Mouse (Mus musculus): ENCODE measurements around the gene Top2a.

DNA sequence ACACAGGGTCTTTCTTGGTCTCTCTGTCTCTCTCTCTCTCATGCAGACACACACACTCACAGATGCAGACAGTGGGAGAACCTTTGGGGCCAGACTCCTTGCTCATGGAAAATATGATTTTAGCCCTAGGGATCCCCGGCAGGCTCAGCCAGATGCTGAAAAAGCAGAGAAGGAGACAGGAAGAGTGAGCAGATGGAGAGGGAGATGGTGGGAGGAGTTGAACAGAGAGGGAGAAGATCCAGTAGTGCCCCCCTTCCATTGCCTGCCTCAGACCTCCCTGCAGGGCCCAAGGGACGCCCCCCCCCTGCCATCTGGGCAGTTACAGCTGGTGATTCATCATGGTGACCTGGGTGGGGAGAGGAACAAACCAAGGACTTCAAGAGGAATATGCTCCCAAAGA lies 23.7 kb upstream of the Top2a start:
- no peak for TF ChIP-seq POLR2A (IDR thresholded peaks at IDR 0.05; ENCODE audit: borderline replicate concordance, control insufficient read depth, low read depth, low read length)
- TF ChIP-seq CTCF (IDR thresholded peaks at IDR 0.05; ENCODE audit: control insufficient read depth, insufficient read depth, low read length) = no peak

All from bone marrow, adult 2 months (tissue).